Mouse (Mus musculus) right cerebral cortex, adult 18-20 months (tissue): ENCODE results near the gene Morn3.

Experiments used
- DNase-seq: peaks from one replicate; pipeline ENCODE4 v3.0.0; 2022; ENCODE audit warnings: mixed read lengths

The Morn3 gene

GRCm38 (mm10) chr5:123059757-123060520 is 13.1 kb upstream of the Morn3 start:
- no peak for DNase-seq

- DNase-seq = no peak
Observed at GRCm38 (mm10) chr5:123058251-123059102, 11.7 kb upstream of the Morn3 start.

DNA sequence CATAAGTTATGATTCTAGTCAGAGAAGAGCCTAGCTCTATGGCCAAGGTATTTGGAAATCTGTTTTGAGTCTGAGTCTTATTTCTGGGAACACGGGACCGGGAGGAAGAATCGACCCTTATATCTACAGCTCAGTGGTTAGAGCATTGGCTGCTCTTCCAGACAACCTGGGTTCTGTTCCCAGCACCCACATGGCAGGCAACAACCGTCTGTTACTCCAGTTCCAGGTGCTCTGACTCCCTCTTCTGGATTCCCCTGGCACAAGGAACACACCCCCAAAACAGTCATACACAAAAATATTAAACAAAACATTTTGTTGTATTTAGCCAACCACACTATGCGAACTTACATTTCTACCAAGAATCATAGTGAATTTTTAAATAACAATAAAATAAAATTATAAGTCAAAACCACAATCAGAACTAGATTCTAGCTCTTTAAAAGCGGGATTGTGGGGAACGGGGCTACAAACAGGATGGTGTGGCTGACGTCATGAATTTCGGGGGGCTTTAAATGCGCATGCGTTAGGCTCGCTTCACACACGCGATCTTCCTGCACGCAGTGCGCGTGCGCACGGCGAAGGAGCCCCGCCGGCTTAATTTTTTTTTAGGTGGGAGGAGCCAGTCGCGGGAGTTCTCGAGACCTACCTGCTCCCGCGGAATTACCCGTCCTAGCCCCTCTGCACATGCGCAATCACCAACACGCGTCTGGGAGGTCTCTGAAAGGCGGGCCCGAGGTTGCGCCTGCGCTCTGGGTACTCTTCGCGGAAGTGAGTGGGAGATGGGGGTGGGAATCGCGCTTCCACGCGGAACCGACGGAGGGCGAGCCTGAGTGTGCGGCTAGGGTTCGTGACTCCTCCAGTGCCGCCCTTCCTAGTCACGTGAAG is 10.8 kb upstream of the Morn3 start:
- peak; percentile 99 for DNase-seq

DNA sequence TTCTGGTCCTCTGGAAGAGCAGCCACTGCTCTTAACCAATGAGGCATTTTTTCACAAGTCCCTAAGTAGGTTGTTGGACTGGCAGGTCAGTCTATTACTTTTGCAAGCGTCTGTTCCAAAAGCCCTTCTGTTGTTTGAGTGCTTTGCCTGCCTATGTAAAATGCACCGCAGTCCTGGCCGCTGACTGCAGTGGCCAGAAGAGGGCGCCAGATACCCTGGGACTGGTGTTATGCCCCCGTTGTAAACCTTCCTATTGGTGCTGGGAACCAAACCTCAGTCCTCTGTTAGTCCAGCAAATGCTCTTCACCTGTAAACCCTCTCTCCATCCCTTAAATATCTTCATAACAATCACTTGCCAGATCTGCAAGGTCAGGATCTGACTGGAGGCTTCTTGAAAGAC is 4.9 kb upstream of the Morn3 start:
- no peak for DNase-seq

DNA sequence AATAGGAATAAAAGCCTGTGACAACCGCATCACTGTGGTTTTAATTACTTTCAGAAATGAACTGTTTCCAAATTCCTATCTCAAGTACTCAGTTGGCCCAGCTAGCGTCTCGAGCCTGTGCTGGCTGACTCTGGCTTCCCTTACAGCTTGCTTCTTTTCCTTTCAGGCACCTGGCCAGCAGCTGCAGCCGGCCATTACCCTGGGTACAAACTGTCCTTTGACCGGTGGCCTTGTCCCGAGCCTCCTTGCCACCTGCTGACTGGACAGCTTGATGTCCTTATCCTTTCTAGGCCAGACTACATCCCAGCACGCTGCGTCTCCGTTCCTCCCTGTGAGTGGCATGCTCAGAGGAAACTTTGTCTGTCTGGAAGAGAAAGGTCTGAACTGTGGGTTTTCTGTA is 4.1 kb upstream of the Morn3 start:
- no peak for DNase-seq

- DNase-seq = peak; percentile 15
Observed at GRCm38 (mm10) chr5:123049271-123049670, 2.5 kb upstream of the Morn3 start.

DNA sequence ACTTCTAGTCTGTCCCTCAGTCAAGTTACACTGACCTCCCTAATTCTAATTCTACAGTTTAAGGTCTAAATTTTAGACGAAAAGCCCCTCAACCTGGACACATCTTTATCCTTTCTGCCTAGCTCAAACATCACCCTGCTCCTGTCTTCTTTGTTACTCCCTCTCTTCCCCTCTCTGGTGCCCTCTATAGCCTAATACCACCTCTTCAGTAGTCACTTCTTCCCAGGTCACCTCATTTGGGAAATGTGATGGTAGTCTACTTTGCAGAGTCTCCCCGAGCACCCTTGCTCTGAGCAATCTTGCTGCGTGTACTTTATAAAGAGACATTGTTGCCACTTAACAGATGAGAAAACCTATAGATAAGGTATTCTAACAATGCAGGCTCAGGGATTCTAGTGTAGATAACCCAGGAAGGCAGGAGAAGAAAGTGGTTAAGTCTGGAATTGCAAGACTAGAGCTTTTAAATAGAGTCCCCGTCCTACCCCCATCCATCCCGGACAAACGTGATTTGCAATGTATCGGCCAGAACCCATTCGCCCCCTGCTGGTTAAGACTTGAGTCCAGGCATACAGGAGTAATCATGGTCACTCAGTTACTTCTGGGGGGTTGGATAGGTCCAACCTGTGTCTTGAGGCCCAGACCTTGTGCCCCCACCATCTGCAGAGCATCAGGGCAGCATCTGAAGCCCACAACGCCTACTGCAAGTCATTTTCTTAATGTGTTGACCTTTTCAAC is 1.1 kb downstream of the Morn3 start:
- peak; percentile 43 for DNase-seq

GRCm38 (mm10) chr5:123043856-123044255 is 3.0 kb downstream of the Morn3 start:
- no peak for DNase-seq

DNA sequence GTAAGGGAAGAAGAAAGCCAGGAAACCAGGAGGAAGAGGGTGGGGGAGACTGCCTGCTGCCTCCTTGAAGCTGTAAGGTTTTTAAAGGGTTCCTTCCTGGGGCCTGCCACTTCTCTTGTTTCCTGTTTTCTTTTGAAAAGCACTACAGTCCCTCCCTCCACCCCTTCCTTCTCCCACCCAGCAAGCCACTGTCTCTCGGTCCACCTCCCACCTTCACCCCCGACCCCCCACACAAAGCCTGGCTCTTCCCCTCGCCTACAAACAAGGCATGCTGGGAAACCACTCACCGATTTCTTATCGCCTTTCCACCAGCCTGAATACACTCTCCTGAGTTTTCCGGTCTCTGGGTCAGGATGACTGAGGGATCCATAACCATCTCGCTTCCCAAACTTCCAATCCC is 6.0 kb downstream of the Morn3 start:
- no peak for DNase-seq

- DNase-seq = no peak
Observed at GRCm38 (mm10) chr5:123039120-123039752, 7.6 kb downstream of the Morn3 start.

DNA sequence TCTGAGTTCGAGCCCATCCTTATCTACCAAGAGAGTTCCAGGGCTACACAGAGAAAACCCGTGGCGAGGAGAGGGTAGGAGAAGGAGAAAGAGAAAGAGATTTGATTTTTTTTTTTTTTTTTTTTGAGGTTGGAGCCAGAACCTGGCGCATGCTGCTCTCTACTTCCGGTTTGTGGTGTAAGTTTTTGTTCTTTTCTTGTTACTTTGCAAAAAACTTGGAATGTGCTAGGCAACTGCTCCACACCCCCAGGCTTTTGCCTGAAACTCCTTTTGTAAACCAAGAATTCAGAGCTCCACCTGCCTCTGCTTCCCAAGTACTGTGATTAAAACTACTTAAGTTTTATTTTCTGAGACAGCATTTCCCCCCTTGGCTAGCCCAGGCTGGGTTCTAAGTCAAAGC is 8.7 kb downstream of the Morn3 start:
- no peak for DNase-seq

GRCm38 (mm10) chr5:123035564-123035963 is 11.3 kb downstream of the Morn3 start:
- no peak for DNase-seq

GRCm38 (mm10) chr5:123035089-123035488 is 11.7 kb downstream of the Morn3 start:
- DNase-seq = no peak

DNA sequence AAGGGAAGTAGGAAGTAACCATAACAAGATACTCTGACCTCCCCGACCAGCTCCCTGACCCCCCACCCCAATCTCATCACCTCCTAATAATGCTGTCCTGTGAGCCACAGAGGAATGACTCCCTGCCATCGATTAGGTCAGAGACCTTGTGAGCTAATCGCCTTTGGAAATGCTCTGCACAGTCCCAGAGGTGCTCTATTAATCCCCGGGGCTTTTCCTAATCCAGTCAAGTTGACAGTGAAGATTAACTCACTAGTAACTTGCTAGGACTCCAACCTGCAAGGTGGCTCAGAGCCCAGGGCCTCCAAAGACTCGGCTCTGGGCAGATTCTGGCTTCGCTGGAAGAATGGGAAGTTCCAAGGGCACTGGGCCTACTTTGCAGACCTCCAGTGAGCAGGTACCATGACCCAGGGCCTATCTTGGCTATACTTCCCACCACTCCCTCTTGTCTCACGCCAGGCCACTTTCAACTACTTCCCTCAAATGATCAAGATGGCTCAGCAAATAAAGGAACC is 13.1 kb downstream of the Morn3 start:
- no peak for DNase-seq

GRCm38 (mm10) chr5:123031312-123031711 is 15.5 kb downstream of the Morn3 start:
- DNase-seq = no peak

- no peak for DNase-seq
Observed at GRCm38 (mm10) chr5:123029729-123030128, 17.1 kb downstream of the Morn3 start.

DNA sequence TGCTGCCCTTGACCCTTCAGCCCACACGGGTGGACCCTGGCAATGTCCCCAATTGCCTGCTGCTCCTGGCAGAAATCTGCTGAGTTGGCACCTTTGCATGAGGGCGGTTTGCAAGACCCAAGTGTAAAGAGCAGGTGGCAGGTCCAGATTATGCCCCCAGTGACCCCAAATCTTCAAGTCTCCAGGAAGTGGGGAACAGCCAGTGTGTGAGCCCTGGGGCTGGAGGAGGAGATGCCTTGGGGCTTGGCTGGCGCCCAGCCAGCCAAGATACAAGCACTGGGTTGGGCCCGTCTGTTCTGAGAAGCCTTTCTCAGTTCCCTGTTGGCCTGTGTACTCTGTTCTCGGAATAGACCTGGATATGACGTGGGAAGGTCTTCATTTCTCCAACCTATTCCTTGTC is 19.4 kb downstream of the Morn3 start:
- no peak for DNase-seq

DNA sequence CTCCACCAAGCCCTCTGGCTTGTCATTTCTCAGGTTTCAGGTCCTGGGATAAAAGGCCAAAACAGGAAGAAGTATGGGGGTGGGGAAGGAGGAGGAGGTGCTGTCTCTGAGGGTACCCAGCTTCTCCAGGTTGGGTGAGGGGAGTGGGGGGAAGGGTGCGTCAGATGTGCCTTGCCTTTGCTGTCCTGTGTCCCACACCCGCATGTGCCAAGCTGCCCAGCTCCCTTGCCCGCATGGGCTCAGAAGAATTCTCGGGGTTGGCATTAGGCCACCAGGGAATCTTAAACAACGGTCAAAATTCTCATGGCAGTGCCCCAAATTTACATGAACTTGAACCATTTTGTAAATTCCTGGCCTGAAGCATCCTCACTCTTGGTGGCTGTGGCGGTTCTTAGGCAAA is 20.4 kb downstream of the Morn3 start:
- no peak for DNase-seq

DNA sequence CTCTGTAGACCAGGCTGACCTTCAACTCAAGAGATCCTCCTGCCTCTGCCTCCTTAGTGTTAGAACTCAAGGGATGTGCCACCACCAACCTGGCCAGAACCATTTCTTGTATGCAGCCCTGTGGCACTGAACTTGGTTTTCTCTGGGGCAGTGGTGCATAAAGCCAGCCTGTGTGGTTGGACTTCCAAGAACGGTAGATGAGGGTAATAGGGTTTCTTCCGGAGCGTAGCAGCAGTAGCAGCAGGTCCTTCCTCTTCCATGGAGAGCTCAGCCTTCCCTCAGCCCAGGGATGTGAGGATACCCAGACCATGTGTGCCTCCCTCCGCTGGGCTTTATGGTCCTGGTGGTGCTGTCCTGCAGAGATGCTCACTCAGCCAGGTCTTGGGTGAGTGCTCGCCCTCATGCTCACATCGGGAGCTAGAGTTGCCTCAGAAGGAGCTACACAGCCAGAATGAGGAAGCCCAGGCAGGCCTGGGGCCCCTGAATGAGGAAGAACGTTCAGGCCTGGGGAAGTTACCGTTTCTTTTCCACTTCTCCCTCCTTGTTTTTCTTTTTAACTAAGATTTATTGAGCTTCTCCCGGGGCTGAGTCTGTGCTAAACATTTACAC is 21.7 kb downstream of the Morn3 start:
- DNase-seq = no peak

DNA sequence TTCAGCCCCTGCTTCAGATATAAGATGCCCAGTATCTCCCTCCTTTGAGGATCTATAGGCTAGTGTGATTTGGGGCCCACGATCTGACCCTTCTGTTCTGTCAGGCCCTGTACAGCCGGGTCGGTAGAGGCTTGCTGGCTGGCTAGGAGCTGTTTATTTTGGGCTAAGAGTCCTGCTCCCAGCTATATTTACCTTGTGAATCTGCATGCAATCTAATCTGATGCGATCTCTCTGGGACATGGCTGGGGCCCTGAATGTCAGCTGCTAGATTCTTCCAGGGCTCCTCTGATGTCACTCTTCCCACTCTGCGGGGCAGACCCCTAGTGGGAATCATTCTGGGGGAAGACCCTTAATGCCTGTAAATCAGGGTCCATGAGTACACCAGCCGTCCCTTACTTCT is 22.5 kb downstream of the Morn3 start:
- no peak for DNase-seq

DNA sequence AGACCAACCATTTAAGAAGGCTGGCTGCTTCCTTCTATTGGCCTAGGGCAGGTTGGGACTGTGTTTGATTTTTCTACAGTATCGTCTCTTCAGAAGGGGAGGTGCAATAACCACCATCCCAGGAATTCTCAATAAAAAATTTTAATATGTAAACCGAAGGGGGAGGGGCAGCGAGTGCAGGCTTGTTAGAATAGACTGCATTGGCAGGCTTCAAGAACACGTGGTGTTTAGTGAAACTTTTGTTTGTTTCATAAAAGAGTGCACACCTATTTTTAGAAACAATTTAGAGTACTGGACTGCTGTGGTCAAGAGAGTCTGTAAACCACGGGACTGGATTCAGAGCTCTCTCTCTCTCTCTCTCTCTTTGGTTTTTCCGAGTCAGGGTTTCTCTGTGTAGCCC is 23.8 kb downstream of the Morn3 start:
- DNase-seq = no peak
